Mouse (Mus musculus): ENCODE results near the gene Olfr63.
"Not testable (repeated sequence)": the region's sequence is repeated elsewhere in the genome, so short reads cannot be mapped to it uniquely, and the experiment has no call there.

DNA sequence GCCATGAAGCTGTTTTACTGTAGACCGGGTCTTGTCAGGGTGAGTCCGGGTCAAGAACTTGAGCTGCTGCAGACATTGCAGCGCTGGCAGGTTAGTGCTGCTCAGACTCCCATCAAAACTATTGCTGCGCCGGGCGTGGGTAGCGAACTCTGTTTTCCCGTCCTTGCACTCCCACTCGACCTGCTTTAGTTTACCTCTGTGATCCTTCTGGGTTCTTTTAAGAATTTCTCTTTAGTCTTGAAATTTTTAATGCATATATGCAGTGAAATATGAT is 25.3 kb downstream of the Olfr63 start:
- TF ChIP-seq POLR2A (IDR thresholded peaks at IDR 0.05; ENCODE audit: low read depth, low read length); CTCF (IDR thresholded peaks at IDR 0.05; ENCODE audit: extremely low read depth, insufficient read depth, insufficient read length, insufficient replicate concordance): not testable (repeated sequence)
